Mouse (Mus musculus) E14TG2a.4 (cell line): ENCODE data around the gene Rftn1.
"Not testable (repeated sequence)": the region's sequence is repeated elsewhere in the genome, so short reads cannot be mapped to it uniquely, and the experiment has no call there.

Experiments
- H3K27me3 ChIP-seq: 2 replicates; pipeline ENCODE4 v1.6.1; 2014; ENCODE audit warnings: low read length, control low read depth; ENCODE audit not compliant: insufficient read depth
- H3K36me3 ChIP-seq: 2 replicates; pipeline ENCODE4 v1.6.1; 2014; ENCODE audit warnings: low read length, control low read depth; ENCODE audit not compliant: insufficient read depth
- H3K4me1 ChIP-seq: replicated peaks from 2 replicates; pipeline ENCODE4 v1.6.1; 2014; ENCODE audit warnings: low read depth, low read length, control low read depth
- H3K4me3 ChIP-seq: replicated peaks from 2 replicates; pipeline ENCODE4 v1.5.1; 2014; ENCODE audit warnings: mild to moderate bottlenecking, low read length
- H3K9me3 ChIP-seq: 2 replicates; pipeline ENCODE4 v1.6.1; 2014; ENCODE audit warnings: low read length, control low read depth
- CTCF ChIP-seq: conservative IDR thresholded peaks from 2 replicates; pipeline ENCODE4 v1.5.1; 2014; ENCODE audit warnings: low read length
- NANOG ChIP-seq: IDR thresholded peaks from 2 replicates; pipeline ENCODE4 v1.6.1; 2014; ENCODE audit warnings: borderline replicate concordance, low read length, mixed read lengths
- POU5F1 ChIP-seq: IDR thresholded peaks from 2 replicates; pipeline ENCODE4 v1.6.1; 2014; ENCODE audit warnings: low read length, borderline replicate concordance

Rftn1 gene

GRCm38 (mm10) chr17:50124708-50125107 is 65.8 kb downstream of the Rftn1 start:
- Histone ChIP-seq H3K27me3 (no peaks in the 10 kb centered on the region), H3K36me3 (no peaks in the 10 kb centered on the region), H3K4me1 (no peaks in the 10 kb centered on the region), H3K4me3 (no peak overlapping the region), H3K9me3 (no peaks in the 10 kb centered on the region)
- TF ChIP-seq CTCF (no peak), NANOG (no peak), POU5F1 (no peak)

GRCm38 (mm10) chr17:50122555-50122954 is 67.9 kb downstream of the Rftn1 start:
- no peaks in the 10 kb centered on the region for H3K9me3 ChIP-seq
- H3K4me3 ChIP-seq = no peak overlapping the region
- TF ChIP-seq NANOG (no peak), CTCF (no peak), POU5F1 (no peak)
- H3K4me1 ChIP-seq = no peaks in the 10 kb centered on the region
- H3K27me3 ChIP-seq = no peaks in the 10 kb centered on the region
- H3K36me3 ChIP-seq = no peaks in the 10 kb centered on the region

GRCm38 (mm10) chr17:50120098-50120497 is 70.4 kb downstream of the Rftn1 start:
- H3K4me3 ChIP-seq = no peak overlapping the region
- H3K36me3 ChIP-seq = no peaks in the 10 kb centered on the region
- H3K9me3 ChIP-seq = no peaks in the 10 kb centered on the region
- H3K27me3 ChIP-seq = no peaks in the 10 kb centered on the region
- TF ChIP-seq CTCF = no peak
- TF ChIP-seq NANOG = no peak
- no peak for TF ChIP-seq POU5F1
- no peaks in the 10 kb centered on the region for H3K4me1 ChIP-seq

GRCm38 (mm10) chr17:50117461-50117860 is 73.0 kb downstream of the Rftn1 start:
- TF ChIP-seq NANOG (no peak), POU5F1 (no peak), CTCF (no peak)
- Histone ChIP-seq H3K4me1 (no peaks in the 10 kb centered on the region), H3K9me3 (no peaks in the 10 kb centered on the region), H3K4me3 (no peak overlapping the region), H3K36me3 (no peaks in the 10 kb centered on the region), H3K27me3 (no peaks in the 10 kb centered on the region)

GRCm38 (mm10) chr17:50116980-50117379 is 73.5 kb downstream of the Rftn1 start:
- no peaks in the 10 kb centered on the region for H3K4me1 ChIP-seq
- no peaks in the 10 kb centered on the region for H3K9me3 ChIP-seq
- TF ChIP-seq POU5F1 = no peak
- no peak for TF ChIP-seq CTCF
- TF ChIP-seq NANOG = no peak
- no peak overlapping the region for H3K4me3 ChIP-seq
- no peaks in the 10 kb centered on the region for H3K27me3 ChIP-seq
- H3K36me3 ChIP-seq = no peaks in the 10 kb centered on the region

GRCm38 (mm10) chr17:50116401-50116800 is 74.1 kb downstream of the Rftn1 start:
- H3K4me1 ChIP-seq, H3K27me3 ChIP-seq, H3K9me3 ChIP-seq, H3K36me3 ChIP-seq, H3K4me3 ChIP-seq: not testable (repeated sequence)

GRCm38 (mm10) chr17:50115716-50116115 is 74.8 kb downstream of the Rftn1 start:
- H3K4me1 ChIP-seq, H3K36me3 ChIP-seq, H3K9me3 ChIP-seq, H3K4me3 ChIP-seq, H3K27me3 ChIP-seq: not testable (repeated sequence)

- no peak overlapping the region for H3K4me3 ChIP-seq
Measured at GRCm38 (mm10) chr17:50114659-50115058, 75.8 kb downstream of the Rftn1 start.

GRCm38 (mm10) chr17:50110650-50111415 is 79.6 kb downstream of the Rftn1 start:
- TF ChIP-seq NANOG = no peak
- no peak for TF ChIP-seq CTCF
- TF ChIP-seq POU5F1 = no peak
- no peaks in the 10 kb centered on the region for H3K4me1 ChIP-seq

More at GRCm38 (mm10) chr17:50114659-50115058, 75.8 kb downstream of the Rftn1 start:
- Histone ChIP-seq H3K4me1 (no peaks in the 10 kb centered on the region), H3K9me3 (no peaks in the 10 kb centered on the region), H3K36me3 (no peaks in the 10 kb centered on the region), H3K27me3 (no peaks in the 10 kb centered on the region)
- TF ChIP-seq CTCF (no peak), POU5F1 (no peak), NANOG (no peak)

More at GRCm38 (mm10) chr17:50110650-50111415, 79.6 kb downstream of the Rftn1 start:
- Histone ChIP-seq H3K4me3 (no peak overlapping the region), H3K36me3 (no peaks in the 10 kb centered on the region), H3K27me3 (no peaks in the 10 kb centered on the region), H3K9me3 (peaks cover 14% of the 10 kb centered on the region)
